Mouse (Mus musculus): ENCODE measurements around the gene Telo2. TPM values are rescaled to one million over a fixed set of nuclear protein-coding genes. Genes with fewer than 3 reads are reported as not detected.

Gene Telo2
- total RNA-seq, 2 experiments from 2014 or later = 5.0 to 42.6 TPM

DNA sequence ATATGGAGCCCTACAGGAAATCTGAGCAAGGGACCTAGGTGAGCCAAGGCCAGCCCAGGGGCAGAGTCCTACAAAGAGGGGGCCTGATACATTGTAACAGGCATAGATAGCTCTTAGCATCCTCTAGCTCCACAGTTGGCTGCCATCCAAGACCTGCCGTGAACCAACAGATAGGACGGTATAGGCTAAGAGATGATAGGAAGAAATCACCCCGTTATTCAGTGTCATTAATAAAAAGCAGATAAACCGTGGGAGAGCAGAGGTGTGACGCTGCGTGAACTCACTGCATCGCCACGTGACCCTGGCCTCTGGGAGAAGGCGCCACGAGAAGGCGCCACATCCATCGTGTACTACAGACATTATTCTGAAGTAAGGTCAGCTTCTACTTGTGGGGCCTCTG lies 51.9 kb downstream of the Telo2 start:
- ATAC-seq (replicated peaks; ENCODE audit: low FRiP score, poor library complexity, severe bottlenecking) = peak; percentile 62

DNA sequence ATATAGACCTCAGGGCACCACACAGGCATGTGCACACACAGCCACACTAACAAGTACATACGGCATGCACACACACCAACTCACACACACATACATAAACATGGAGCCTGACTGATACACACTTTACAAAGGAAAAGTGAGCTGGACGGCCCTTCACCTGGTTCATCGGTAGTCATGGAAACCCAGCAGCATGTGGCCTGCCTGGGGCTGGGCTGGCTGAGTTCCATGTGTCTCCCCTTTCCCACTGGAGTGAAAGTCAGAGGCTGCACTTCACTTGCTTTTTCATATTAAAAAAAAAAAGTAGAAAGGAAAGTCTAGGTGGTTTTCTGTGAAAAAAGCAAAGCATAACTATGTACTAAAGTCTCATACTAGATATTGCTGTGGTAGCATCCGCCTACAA lies 52.5 kb downstream of the Telo2 start:
- no peak for ATAC-seq (replicated peaks; ENCODE audit: low FRiP score, poor library complexity, severe bottlenecking)

DNA sequence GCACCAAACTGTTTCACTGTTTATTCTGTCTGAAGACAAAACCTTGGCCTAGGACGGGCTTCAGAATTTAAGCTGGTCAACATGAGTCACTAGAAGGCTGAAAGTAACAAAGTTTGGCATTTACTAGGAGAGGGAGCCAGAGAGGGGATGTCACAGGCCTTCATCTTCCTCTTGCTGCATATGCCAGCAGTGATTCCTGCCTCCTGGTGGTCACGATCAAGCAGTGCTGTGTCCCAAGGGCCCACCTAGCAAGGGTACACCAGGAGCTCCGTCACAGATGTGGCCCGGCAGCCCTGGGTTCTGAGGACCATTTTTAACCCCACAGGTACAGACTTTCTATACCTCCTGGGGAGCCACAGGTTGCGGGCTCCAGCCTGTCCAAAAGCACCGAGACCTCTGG lies 58.7 kb downstream of the Telo2 start:
- ATAC-seq (replicated peaks; ENCODE audit: low FRiP score, poor library complexity, severe bottlenecking) = no peak

DNA sequence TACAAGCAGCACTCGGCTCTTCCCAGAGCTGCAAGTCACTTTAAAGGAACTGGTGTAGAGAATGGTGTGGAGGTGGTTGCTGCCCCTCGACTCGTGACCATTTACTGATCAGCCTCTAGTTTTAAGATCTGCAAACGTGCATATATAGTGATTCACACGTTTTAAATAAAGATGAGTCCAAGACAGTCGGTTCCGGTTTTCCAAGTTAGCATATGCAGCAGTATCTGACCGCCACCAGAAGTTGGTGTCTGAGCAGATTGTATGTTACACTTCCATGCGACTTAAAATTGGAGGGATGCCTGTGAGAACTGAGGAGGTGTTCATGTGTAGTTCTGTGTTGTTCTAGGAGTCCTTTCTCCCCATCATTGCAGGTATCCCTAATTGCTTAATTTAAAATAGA lies 62.5 kb downstream of the Telo2 start:
- ATAC-seq (replicated peaks; ENCODE audit: low FRiP score, poor library complexity, severe bottlenecking) = no peak

Other genes with a start within 250 kb of the Telo2 start
- 0.84 TPM in 1 of 2 replicates, not detected in the other for gene Igfals, start 250.0 kb downstream of the Telo2 start, total RNA-seq (2015; ENCODE audit: low replicate concordance)
- not detected in 2 replicates for gene Igfals, start 250.0 kb downstream of the Telo2 start, total RNA-seq (2017; ENCODE audit: low replicate concordance)
- 31.9 and 50.8 TPM in 2 replicates for gene Nubp2, start 229.6 kb downstream of the Telo2 start, total RNA-seq (2015; ENCODE audit: low replicate concordance)
- 35.0 and 44.1 TPM in 2 replicates for gene Nubp2, start 229.6 kb downstream of the Telo2 start, total RNA-seq (2017; ENCODE audit: low replicate concordance)
- gene Spsb3, start 229.3 kb downstream of the Telo2 start, total RNA-seq (2015; ENCODE audit: low replicate concordance) = 84.0 and 90.5 TPM in 2 replicates
- gene Spsb3, start 229.3 kb downstream of the Telo2 start, total RNA-seq (2017; ENCODE audit: low replicate concordance) = 47.5 and 65.7 TPM in 2 replicates
- 6.3 and 14.4 TPM in 2 replicates for gene Eme2, start 220.9 kb downstream of the Telo2 start, total RNA-seq (2015; ENCODE audit: low replicate concordance)
- 12.7 and 24.5 TPM in 2 replicates for gene Eme2, start 220.9 kb downstream of the Telo2 start, total RNA-seq (2017; ENCODE audit: low replicate concordance)
- gene Mrps34, start 220.9 kb downstream of the Telo2 start, total RNA-seq (2015; ENCODE audit: low replicate concordance) = 8.3 and 9.6 TPM in 2 replicates
- 9.1 and 19.4 TPM in 2 replicates for gene Mrps34, start 220.9 kb downstream of the Telo2 start, total RNA-seq (2017; ENCODE audit: low replicate concordance)
- 151 and 169 TPM in 2 replicates for gene Nme3, start 219.5 kb downstream of the Telo2 start, total RNA-seq (2015; ENCODE audit: low replicate concordance)
- 95.5 and 101 TPM in 2 replicates for gene Nme3, start 219.5 kb downstream of the Telo2 start, total RNA-seq (2017; ENCODE audit: low replicate concordance)
- gene Mapk8ip3, start 179.0 kb downstream of the Telo2 start, total RNA-seq (2015; ENCODE audit: low replicate concordance) = 132 and 177 TPM in 2 replicates
- gene Mapk8ip3, start 179.0 kb downstream of the Telo2 start, total RNA-seq (2017; ENCODE audit: low replicate concordance) = 264 and 268 TPM in 2 replicates
- gene Jpt2, start 155.3 kb downstream of the Telo2 start, total RNA-seq (2015; ENCODE audit: low replicate concordance) = 33.2 and 39.0 TPM in 2 replicates
- 21.4 and 25.6 TPM in 2 replicates for gene Jpt2, start 155.3 kb downstream of the Telo2 start, total RNA-seq (2017; ENCODE audit: low replicate concordance)
- 49.9 and 54.4 TPM in 2 replicates for gene Cramp1l, start 100.2 kb downstream of the Telo2 start, total RNA-seq (2015; ENCODE audit: low replicate concordance)
- 38.1 and 53.4 TPM in 2 replicates for gene Cramp1l, start 100.2 kb downstream of the Telo2 start, total RNA-seq (2017; ENCODE audit: low replicate concordance)
- 129 and 130 TPM in 2 replicates for gene Ift140, start 99.9 kb downstream of the Telo2 start, total RNA-seq (2015; ENCODE audit: low replicate concordance)
- gene Ift140, start 99.9 kb downstream of the Telo2 start, total RNA-seq (2017; ENCODE audit: low replicate concordance) = 239 and 264 TPM in 2 replicates
- gene Tmem204, start 32.4 kb downstream of the Telo2 start, total RNA-seq (2015; ENCODE audit: low replicate concordance) = not detected in 2 replicates
- gene Tmem204, start 32.4 kb downstream of the Telo2 start, total RNA-seq (2017; ENCODE audit: low replicate concordance) = not detected in 2 replicates
- gene Ptx4, start 4.8 kb upstream of the Telo2 start, total RNA-seq (2015; ENCODE audit: low replicate concordance) = not detected in 2 replicates
- gene Ptx4, start 4.8 kb upstream of the Telo2 start, total RNA-seq (2017; ENCODE audit: low replicate concordance) = not detected in 2 replicates
- gene Clcn7, start 17.4 kb upstream of the Telo2 start, total RNA-seq (2015; ENCODE audit: low replicate concordance) = 17.3 and 23.1 TPM in 2 replicates
- gene Clcn7, start 17.4 kb upstream of the Telo2 start, total RNA-seq (2017; ENCODE audit: low replicate concordance) = 20.0 and 22.6 TPM in 2 replicates
- gene Ccdc154, start 46.5 kb upstream of the Telo2 start, total RNA-seq (2015; ENCODE audit: low replicate concordance) = not detected in 2 replicates
- gene Ccdc154, start 46.5 kb upstream of the Telo2 start, total RNA-seq (2017; ENCODE audit: low replicate concordance) = 2.6 TPM in 1 of 2 replicates, not detected in the other
- gene Gm38655, start 59.5 kb upstream of the Telo2 start, total RNA-seq (2015; ENCODE audit: low replicate concordance) = not detected in 2 replicates
- not detected in 2 replicates for gene Gm38655, start 59.5 kb upstream of the Telo2 start, total RNA-seq (2017; ENCODE audit: low replicate concordance)
- gene BC003965, start 68.6 kb upstream of the Telo2 start, total RNA-seq (2015; ENCODE audit: low replicate concordance) = 5.0 and 7.9 TPM in 2 replicates
- 2.0 and 3.5 TPM in 2 replicates for gene BC003965, start 68.6 kb upstream of the Telo2 start, total RNA-seq (2017; ENCODE audit: low replicate concordance)
- 28.8 and 41.9 TPM in 2 replicates for gene Unkl, start 72.4 kb upstream of the Telo2 start, total RNA-seq (2015; ENCODE audit: low replicate concordance)
- gene Unkl, start 72.4 kb upstream of the Telo2 start, total RNA-seq (2017; ENCODE audit: low replicate concordance) = 29.3 and 36.7 TPM in 2 replicates
- gene Gnptg, start 124.2 kb upstream of the Telo2 start, total RNA-seq (2015; ENCODE audit: low replicate concordance) = 10.5 and 13.8 TPM in 2 replicates
- gene Gnptg, start 124.2 kb upstream of the Telo2 start, total RNA-seq (2017; ENCODE audit: low replicate concordance) = 5.8 and 8.4 TPM in 2 replicates
- gene Tsr3, start 124.2 kb upstream of the Telo2 start, total RNA-seq (2015; ENCODE audit: low replicate concordance) = 2.9 TPM in 1 of 2 replicates, not detected in the other
- 3.1 and 6.5 TPM in 2 replicates for gene Tsr3, start 124.2 kb upstream of the Telo2 start, total RNA-seq (2017; ENCODE audit: low replicate concordance)
- not detected in 2 replicates for gene Baiap3, start 140.4 kb upstream of the Telo2 start, total RNA-seq (2015; ENCODE audit: low replicate concordance)
- not detected in 2 replicates for gene Baiap3, start 140.4 kb upstream of the Telo2 start, total RNA-seq (2017; ENCODE audit: low replicate concordance)
- gene Ube2i, start 158.7 kb upstream of the Telo2 start, total RNA-seq (2015; ENCODE audit: low replicate concordance) = 197 and 220 TPM in 2 replicates
- 152 and 166 TPM in 2 replicates for gene Ube2i, start 158.7 kb upstream of the Telo2 start, total RNA-seq (2017; ENCODE audit: low replicate concordance)
- 101 and 104 TPM in 2 replicates for gene Prss34, start 182.4 kb upstream of the Telo2 start, total RNA-seq (2015; ENCODE audit: low replicate concordance)
- gene Prss34, start 182.4 kb upstream of the Telo2 start, total RNA-seq (2017; ENCODE audit: low replicate concordance) = 38.0 and 42.1 TPM in 2 replicates
- 2.5 TPM in 1 of 2 replicates, not detected in the other for gene Prss28, start 192.7 kb upstream of the Telo2 start, total RNA-seq (2015; ENCODE audit: low replicate concordance)
- gene Prss28, start 192.7 kb upstream of the Telo2 start, total RNA-seq (2017; ENCODE audit: low replicate concordance) = not detected in 2 replicates
- not detected in 2 replicates for gene Prss29, start 202.7 kb upstream of the Telo2 start, total RNA-seq (2015; ENCODE audit: low replicate concordance)
- gene Prss29, start 202.7 kb upstream of the Telo2 start, total RNA-seq (2017; ENCODE audit: low replicate concordance) = not detected in 2 replicates
- not detected in 2 replicates for gene Tpsab1, start 229.6 kb upstream of the Telo2 start, total RNA-seq (2015; ENCODE audit: low replicate concordance)
- not detected in 2 replicates for gene Tpsab1, start 229.6 kb upstream of the Telo2 start, total RNA-seq (2017; ENCODE audit: low replicate concordance)

Data from erythroid progenitor cell, adult 5-6 weeks (primary cell).